Mouse (Mus musculus) left cerebral cortex, postnatal 10 days (tissue): ENCODE data around the gene Sstr3. TPM values are rescaled to one million over a fixed set of nuclear protein-coding genes. Genes with fewer than 3 reads are reported as not detected.
A peak's percentile ranks its signal among the peaks of the same experiment; 100 is the strongest.

Source experiments
- DNase-seq, 2 experiments: peaks; one replicate each; pipeline ENCODE4 v3.0.0; 2021 to 2022; ENCODE audit warnings: low spot score in 2 of 2, mixed read lengths in 1 of 2; ENCODE audit errors: extremely low spot score in 1 of 2
- intact Hi-C: fragments of 180-260 bp; cut with DNase I; formaldehyde crosslinking; loops from one replicate; pipeline ENCODE4 v1.15.1; 2025
- total RNA-seq, 2 experiments: library from RNA; stranded (reverse); gene quantifications; 2 replicates each; pipeline ENCODE4 v1.2.3; 2021

Gene Sstr3
- total RNA-seq, 2 experiments from 2014 or later, result 12.9 to 14.4 TPM

GRCm38 (mm10) chr15:78564764-78565435 lies 20.4 kb upstream of the Sstr3 start:
- intact Hi-C loops, result no loop called here
- no peak for DNase-seq

- DNase-seq, result no peak
Observed at GRCm38 (mm10) chr15:78563937-78564336, 19.5 kb upstream of the Sstr3 start.

GRCm38 (mm10) chr15:78563344-78563743 lies 18.9 kb upstream of the Sstr3 start:
- DNase-seq, result no peak
- intact Hi-C loops, result no loop called here

More at GRCm38 (mm10) chr15:78563937-78564336, 19.5 kb upstream of the Sstr3 start:
- intact Hi-C loops, result no loop called here

GRCm38 (mm10) chr15:78559141-78559979 lies 14.9 kb upstream of the Sstr3 start:
- intact Hi-C loops, result no loop called here
- no peak for DNase-seq

GRCm38 (mm10) chr15:78557693-78558535 lies 13.4 kb upstream of the Sstr3 start:
- intact Hi-C loops, result no loop called here
- DNase-seq, result no peak

GRCm38 (mm10) chr15:78554545-78555313 lies 10.2 kb upstream of the Sstr3 start:
- DNase-seq, result no peak
- intact Hi-C loops, result no loop called here

- intact Hi-C loops, result no loop called here
- no peak for DNase-seq
Observed at GRCm38 (mm10) chr15:78549189-78549734, 4.8 kb upstream of the Sstr3 start.

- DNase-seq, result no peak
- intact Hi-C loops, result no loop called here
Observed at GRCm38 (mm10) chr15:78548711-78549110, 4.2 kb upstream of the Sstr3 start.

GRCm38 (mm10) chr15:78548336-78548665 lies 3.8 kb upstream of the Sstr3 start:
- DNase-seq, result no peak
- intact Hi-C loops, result no loop called here

- intact Hi-C loops, result no loop called here
- DNase-seq, result no peak
Observed at GRCm38 (mm10) chr15:78547415-78548335, 3.2 kb upstream of the Sstr3 start.

GRCm38 (mm10) chr15:78546060-78546459 lies 1.6 kb upstream of the Sstr3 start:
- intact Hi-C loops, result no loop called here
- DNase-seq, result no peak

- intact Hi-C loops, result no loop called here
- DNase-seq, result peak in 1 of 2 experiments; percentile 58
Observed at GRCm38 (mm10) chr15:78544041-78544440, 444 bp downstream of the Sstr3 start.

- intact Hi-C loops, result no loop called here
- no peak for DNase-seq
Observed at GRCm38 (mm10) chr15:78542767-78543303, 1.6 kb downstream of the Sstr3 start.

GRCm38 (mm10) chr15:78542098-78542766 lies 2.3 kb downstream of the Sstr3 start:
- intact Hi-C loops, result no loop called here
- DNase-seq, result no peak

- intact Hi-C loops, result no loop called here
- DNase-seq, result no peak
Observed at GRCm38 (mm10) chr15:78541606-78542005, 2.9 kb downstream of the Sstr3 start.

GRCm38 (mm10) chr15:78541036-78541435 lies 3.4 kb downstream of the Sstr3 start:
- intact Hi-C loops, result no loop called here

More at GRCm38 (mm10) chr15:78541036-78541435, 3.4 kb downstream of the Sstr3 start:
- DNase-seq, result no peak
